9 mouse cellular contexts compared by ENCODE assay signal in the genomic region with DNA sequence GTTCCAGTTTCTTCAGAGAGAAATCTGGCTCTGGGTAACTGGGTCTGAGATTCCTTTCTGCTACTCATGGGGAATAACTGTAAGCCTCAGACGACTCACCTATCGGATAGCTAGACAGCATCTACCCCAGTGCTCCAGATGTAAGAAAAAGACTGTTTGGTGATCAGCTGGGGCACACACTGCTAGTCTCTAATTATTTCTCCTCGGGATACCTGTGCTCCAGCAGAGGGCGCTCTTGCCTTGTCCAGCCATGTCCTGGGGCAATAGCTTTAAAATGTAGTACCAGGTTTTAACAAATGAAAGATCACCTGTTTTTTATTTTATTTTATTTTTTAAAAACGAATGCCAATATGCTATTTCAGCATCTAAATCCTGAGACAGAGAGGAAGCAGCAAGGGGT. TPM values are rescaled to one million over a fixed set of nuclear protein-coding genes. Genes with fewer than 3 reads are reported as not detected.
DNase-seq lines count a peak whose midpoint lies in the region; ATAC-seq and TF ChIP-seq lines count a peak whose summit lies in the region.
"Had no signal": no experiment of that assay in that cellular context is flagged by ENCODE, and none has a peak within 500 bp of the region (broad histone marks: within the 10 kb centered on the region; RNA-seq: fewer than 3 reads in every experiment).

No protein-coding gene starts in this region.

- H3K9ac ChIP-seq in neural tube, embryonic 15.5 days (replicated peaks): no peak overlapping the region
- H3K9ac ChIP-seq in intestine, postnatal 0 days (ENCODE audit: low read depth, low read length): no peak overlapping the region
- H3K9ac ChIP-seq: embryonic facial prominence, embryonic 12.5 days had no signal

- no peak overlapping the region for H3K4me2 ChIP-seq in neural tube, embryonic 15.5 days
- H3K4me2 ChIP-seq in intestine, postnatal 0 days (replicated peaks; ENCODE audit: low read depth): no peak overlapping the region
- H3K4me2 ChIP-seq: embryonic facial prominence, embryonic 12.5 days had no signal

- no peaks in the 10 kb centered on the region for H3K27me3 ChIP-seq in neural tube, embryonic 15.5 days (replicated peaks)
- H3K27me3 ChIP-seq in intestine, postnatal 0 days (replicated peaks; ENCODE audit: control insufficient read depth, insufficient read depth, low read length): no peaks in the 10 kb centered on the region
- no peaks in the 10 kb centered on the region for H3K27me3 ChIP-seq in splenic B cell, adult 2 months (ENCODE audit: control insufficient read depth, insufficient read depth, low read length, poor library complexity, severe bottlenecking)
- H3K27me3 ChIP-seq: embryonic facial prominence, embryonic 12.5 days had no signal

- DNase-seq in neural tube, embryonic 10.5 days (ENCODE audit: extremely low spot score, low spot score): peak; percentile 84
- peak; percentile 85 to 91 for DNase-seq in cerebellum, postnatal 25 days
- DNase-seq in frontal cortex, postnatal 36 days (ENCODE audit: low spot score in 2 of 2): peak; percentile 65 to 71
- peak; percentile 77 to 79 for DNase-seq in left cerebral cortex, postnatal 25 days (ENCODE audit: low spot score in 2 of 2)
- DNase-seq in naive thymus-derived CD4-positive, alpha-beta T cell, adult 2 months (ENCODE audit: low read depth): peak; percentile 86
- peak; percentile 88 for DNase-seq in splenic B cell, adult 2 months (ENCODE audit: low read depth, low spot score)

- no peak for ATAC-seq in neural tube, embryonic 15.5 days (ENCODE audit: low FRiP score)
- peak; percentile 55 for ATAC-seq in intestine, postnatal 0 days

- H3K9me3 ChIP-seq in neural tube, embryonic 15.5 days (replicated peaks): no peaks in the 10 kb centered on the region
- H3K9me3 ChIP-seq in intestine, postnatal 0 days (ENCODE audit: control insufficient read depth): no peaks in the 10 kb centered on the region
- H3K9me3 ChIP-seq: embryonic facial prominence, embryonic 12.5 days had no signal

- 10% methylated on average over 5 of the region's 5 CpGs for WGBS in neural tube, embryonic 15.5 days
- 8% methylated on average over 5 of the region's 5 CpGs for WGBS in intestine, postnatal 0 days

- H3K4me1 ChIP-seq in neural tube, embryonic 15.5 days: no peaks in the 10 kb centered on the region
- no peaks in the 10 kb centered on the region for H3K4me1 ChIP-seq in intestine, postnatal 0 days (replicated peaks; ENCODE audit: control insufficient read depth, insufficient read depth, low read length)

- intact Hi-C loops in left cerebral cortex, postnatal 25 days (cut with DNase I): loop anchor here (1.0 to 2.0 kb wide), 2 partner anchors 40 to 341 kb away; no protein-coding TSS in a partner anchor

- H3K36me3 ChIP-seq in neural tube, embryonic 15.5 days: no peaks in the 10 kb centered on the region
- peaks cover 31% of the 10 kb centered on the region for H3K36me3 ChIP-seq in intestine, postnatal 0 days (ENCODE audit: control insufficient read depth, insufficient read depth)
- peaks cover 9% of the 10 kb centered on the region; the same call in 1 of the 2 replicates for H3K36me3 ChIP-seq in splenic B cell, adult 2 months (ENCODE audit: control insufficient read depth, insufficient read depth, low read length, poor library complexity, severe bottlenecking)
- H3K36me3 ChIP-seq: embryonic facial prominence, embryonic 12.5 days had no signal

- no peak overlapping the region for H3K4me3 ChIP-seq in neural tube, embryonic 15.5 days (replicated peaks)
- H3K4me3 ChIP-seq in intestine, postnatal 0 days (ENCODE audit: low read depth, low read length): no peak overlapping the region
- H3K4me3 ChIP-seq: embryonic facial prominence, embryonic 12.5 days had no signal

- no peak overlapping the region for H3K27ac ChIP-seq in neural tube, embryonic 15.5 days (replicated peaks)
- no peak overlapping the region for H3K27ac ChIP-seq in intestine, postnatal 0 days (ENCODE audit: low read depth, low read length)
- H3K27ac ChIP-seq: embryonic facial prominence, embryonic 12.5 days had no signal

- peak; percentile 94 for TF ChIP-seq CTCF in intestine, postnatal 0 days (IDR thresholded peaks at IDR 0.05; ENCODE audit: low read depth)

RNA-seq across cellular contexts. Expression of a gene that starts 22.0 kb away (rescaled TPM):
- 4.3 TPM in 2 replicates for polyA plus RNA-seq in neural tube, embryonic 15.5 days (2015; fragmentation: Nextera tagmentation; extraction: Ambion mirVana)
- 48.7 and 55.3 TPM in 2 replicates for polyA plus RNA-seq in intestine, postnatal 0 days (2015; fragmentation: Nextera tagmentation; extraction: Ambion mirVana)
- 10 to 100 TPM; 38.2 to 39.8 TPM for total RNA-seq in left cerebral cortex, postnatal 25 days (2021)

RNA-seq across cellular contexts. Expression of a gene that starts 22.5 kb away (rescaled TPM):
- polyA plus RNA-seq in neural tube, embryonic 15.5 days (2015; fragmentation: Nextera tagmentation; extraction: Ambion mirVana): 0.95 TPM in 1 of 2 replicates, not detected in the other
- 76.5 and 78.0 TPM in 2 replicates for polyA plus RNA-seq in intestine, postnatal 0 days (2015; fragmentation: Nextera tagmentation; extraction: Ambion mirVana)
- total RNA-seq in left cerebral cortex, postnatal 25 days (2021): under 1 TPM; 0.37 to 0.50 TPM
- polyA plus RNA-seq: embryonic facial prominence, embryonic 12.5 days had no signal

RNA-seq across cellular contexts. Expression of a gene that starts 46.4 kb away (rescaled TPM):
- polyA plus RNA-seq in neural tube, embryonic 15.5 days (2015; fragmentation: Nextera tagmentation; extraction: Ambion mirVana): 73.0 and 73.2 TPM in 2 replicates
- polyA plus RNA-seq in intestine, postnatal 0 days (2015; fragmentation: Nextera tagmentation; extraction: Ambion mirVana): 81.1 and 82.0 TPM in 2 replicates
- 10 to 100 TPM; 59.4 to 59.9 TPM for total RNA-seq in left cerebral cortex, postnatal 25 days (2021)

Comparison
In these comparisons a context has a peak if more than half of its experiments do, and no peak if none do; other contexts are left out.
1. RNA of a gene that starts 22.5 kb away (polyA plus RNA-seq): 76.5 to 78.0 TPM in intestine, postnatal 0 days; 0.95 TPM in neural tube, embryonic 15.5 days; every median in the first group is over 10 times any median in the second.
2. Peak in every context shown above with its lines, with median percentiles within 50 percentile points of each other: DNase-seq.